Mouse (Mus musculus) intestine, postnatal 0 days (tissue): Measurements from ENCODE around the gene Hist1h2be. TPM values are rescaled to one million over a fixed set of nuclear protein-coding genes. Genes with fewer than 3 reads are reported as not detected.
"Not testable (repeated sequence)": the region's sequence is repeated elsewhere in the genome, so short reads cannot be mapped to it uniquely, and the experiment has no call there.

Experiments
- ATAC-seq: fragments of 200-750 bp; cut with Nextera tagmentation; 2 replicates; pipeline ENCODE4 v1.8.0; 2017; ENCODE audit warnings: mild to moderate bottlenecking, moderate TSS enrichment, moderate library complexity
- H3K27ac ChIP-seq: fragments of 300-500 bp; sonication (generic); 2 replicates; pipeline ENCODE4 v1.5.1; 2014; ENCODE audit warnings: mild to moderate bottlenecking, low read depth, low read length, moderate library complexity
- H3K27me3 ChIP-seq: fragments of 300-500 bp; sonication (generic); replicated peaks from 2 replicates; pipeline ENCODE4 v1.6.1; 2014; ENCODE audit warnings: low read length, mixed read lengths; ENCODE audit not compliant: control insufficient read depth, insufficient read depth
- H3K36me3 ChIP-seq: fragments of 300-500 bp; sonication (generic); 2 replicates; pipeline ENCODE4 v1.6.1; 2014; ENCODE audit warnings: mild to moderate bottlenecking, moderate library complexity; ENCODE audit not compliant: control insufficient read depth, insufficient read depth
- H3K4me1 ChIP-seq: fragments of 300-500 bp; sonication (generic); replicated peaks from 2 replicates; pipeline ENCODE4 v1.6.1; 2014; ENCODE audit warnings: antibody characterized with exemption, low read length, mixed read lengths; ENCODE audit not compliant: control insufficient read depth, insufficient read depth
- H3K4me2 ChIP-seq: fragments of 300-500 bp; sonication (generic); replicated peaks from 2 replicates; pipeline ENCODE4 v1.6.1; 2014; ENCODE audit warnings: low read depth, mild to moderate bottlenecking, moderate library complexity
- H3K4me3 ChIP-seq: fragments of 300-500 bp; sonication (generic); 2 replicates; pipeline ENCODE4 v1.5.1; 2014; ENCODE audit warnings: low read depth, low read length
- H3K9ac ChIP-seq: fragments of 300-500 bp; sonication (generic); 2 replicates; pipeline ENCODE4 v1.6.1; 2014; ENCODE audit warnings: mild to moderate bottlenecking, low read depth, low read length
- H3K9me3 ChIP-seq: fragments of 300-500 bp; sonication (generic); 2 replicates; pipeline ENCODE4 v1.6.1; 2016; ENCODE audit warnings: mixed run types; ENCODE audit not compliant: control insufficient read depth
- CTCF ChIP-seq: sonication (generic); IDR thresholded peaks from 2 replicates; pipeline ENCODE4 v1.5.1; 2016; ENCODE audit warnings: low read depth, mild to moderate bottlenecking, control low read depth, antibody characterized with exemption, moderate library complexity
- WGBS: fragments of 180-500 bp; shearing (Covaris S2); extraction: QIAGEN DNeasy Blood & Tissue Kit; methylation state at CpG from one replicate; pipeline ENCODE4 v1.1.7; 2014; 5-methylcytosine and 5-hydroxymethylcytosine counted together
- polyA plus RNA-seq: library from polyadenylated mRNA; unstranded; fragments of >200 nt; fragmentation: Nextera tagmentation; extraction: Ambion mirVana; gene quantifications from 2 replicates; pipeline ENCODE4 v1.2.1, GENCODE M21; 2015

Gene Hist1h2be
- polyA plus RNA-seq, 1 experiment from 2014 or later: 0.46 TPM

GRCm38 (mm10) chr13:23593051-23593770 lies 27.7 kb downstream of the Hist1h2be start:
- 35% methylated on average over 5 of the region's 5 CpGs for WGBS
- no peak overlapping the region for H3K9ac ChIP-seq
- ATAC-seq: peak; percentile 76

GRCm38 (mm10) chr13:23592614-23593013 lies 28.3 kb downstream of the Hist1h2be start:
- H3K4me3 ChIP-seq: no peak overlapping the region
- H3K9me3 ChIP-seq: no peaks in the 10 kb centered on the region
- 0 out of 2 replicates have a peak, but pooled peaks cover 10% of the 10 kb centered on the region for H3K4me1 ChIP-seq
- H3K27ac ChIP-seq: peak overlapping the region; percentile 71
- ATAC-seq: no peak
- H3K9ac ChIP-seq: no peak overlapping the region
- no peak for TF ChIP-seq CTCF
- WGBS: 78% methylated on average over 7 of the region's 7 CpGs
- no peak overlapping the region for H3K4me2 ChIP-seq
- no peaks in the 10 kb centered on the region for H3K27me3 ChIP-seq
- no peaks in the 10 kb centered on the region for H3K36me3 ChIP-seq

More at GRCm38 (mm10) chr13:23593051-23593770, 27.7 kb downstream of the Hist1h2be start:
- Histone ChIP-seq H3K9me3 (no peaks in the 10 kb centered on the region), H3K27ac (peak overlapping the region; percentile 71), H3K27me3 (no peaks in the 10 kb centered on the region), H3K4me1 (0 out of 2 replicates have a peak, but pooled peaks cover 10% of the 10 kb centered on the region), H3K4me2 (0 out of 2 replicates have a peak overlapping the region, but pooled peaks have one; percentile 10), H3K4me3 (no peak overlapping the region), H3K36me3 (no peaks in the 10 kb centered on the region)
- TF ChIP-seq CTCF: no peak

GRCm38 (mm10) chr13:23591886-23592285 lies 29.0 kb downstream of the Hist1h2be start:
- H3K27me3 ChIP-seq, H3K9me3 ChIP-seq, H3K27ac ChIP-seq, ATAC-seq, H3K4me2 ChIP-seq, H3K36me3 ChIP-seq, H3K9ac ChIP-seq, H3K4me1 ChIP-seq, H3K4me3 ChIP-seq: not testable (repeated sequence)
- whole genome bisulfite sequencing: 81% methylated on average over 7 of the region's 7 CpGs

- H3K4me3 ChIP-seq: no peak overlapping the region
- H3K9ac ChIP-seq: no peak overlapping the region
- no peaks in the 10 kb centered on the region for H3K36me3 ChIP-seq
- no peaks in the 10 kb centered on the region for H3K27me3 ChIP-seq
- H3K4me1 ChIP-seq: 0 out of 2 replicates have a peak, but pooled peaks cover 10% of the 10 kb centered on the region
- H3K4me2 ChIP-seq: no peak overlapping the region
- TF ChIP-seq CTCF: no peak
- 94% methylated on average over 7 of the region's 7 CpGs for WGBS
- no peak overlapping the region for H3K27ac ChIP-seq
- H3K9me3 ChIP-seq: no peaks in the 10 kb centered on the region
- ATAC-seq: no peak
These were observed 29.7 kb downstream of the Hist1h2be start for GRCm38 (mm10) chr13:23591206-23591605.

- 3% methylated on average over 1 of the region's 1 CpGs for WGBS
- Histone ChIP-seq H3K36me3 (no peaks in the 10 kb centered on the region), H3K4me3 (peak overlapping the region; percentile 54), H3K27ac (peak overlapping the region; percentile 76), H3K27me3 (no peaks in the 10 kb centered on the region), H3K4me1 (no peaks in the 10 kb centered on the region), H3K9ac (peak overlapping the region; percentile 38; the same call in 1 of the 2 replicates), H3K4me2 (peak overlapping the region; percentile 85), H3K9me3 (no peaks in the 10 kb centered on the region)
- no peak for TF ChIP-seq CTCF
- ATAC-seq: no peak
These were observed 34.0 kb downstream of the Hist1h2be start for GRCm38 (mm10) chr13:23586940-23587225.

- peak overlapping the region; percentile 76 for H3K27ac ChIP-seq
- H3K9me3 ChIP-seq: no peaks in the 10 kb centered on the region
- peak overlapping the region; percentile 85 for H3K4me2 ChIP-seq
- peak overlapping the region; percentile 38; the same call in 1 of the 2 replicates for H3K9ac ChIP-seq
- no peaks in the 10 kb centered on the region for H3K4me1 ChIP-seq
- no peaks in the 10 kb centered on the region for H3K27me3 ChIP-seq
- ATAC-seq: no peak
- H3K36me3 ChIP-seq: no peaks in the 10 kb centered on the region
- 1% methylated on average over 22 of the region's 22 CpGs for WGBS
- H3K4me3 ChIP-seq: peak overlapping the region; percentile 54
- no peak for TF ChIP-seq CTCF
These were observed 34.6 kb downstream of the Hist1h2be start for GRCm38 (mm10) chr13:23586099-23586939.

GRCm38 (mm10) chr13:23585442-23586098 lies 35.4 kb downstream of the Hist1h2be start:
- Histone ChIP-seq H3K4me3 (peak overlapping the region; percentile 54), H3K27ac (peak overlapping the region; percentile 95), H3K9ac (peak overlapping the region; percentile 61), H3K4me2 (peak overlapping the region; percentile 85)
- not testable (repeated sequence) for H3K9me3 ChIP-seq, H3K36me3 ChIP-seq, H3K4me1 ChIP-seq, H3K27me3 ChIP-seq
- 0% methylated on average over 24 of the region's 36 CpGs for WGBS
- peak; percentile 82 for ATAC-seq
